Mouse (Mus musculus): Measurements from ENCODE around the gene Cpeb3. TPM values are rescaled to one million over a fixed set of nuclear protein-coding genes. Genes with fewer than 3 reads are reported as not detected.
"Not testable (repeated sequence)": the region's sequence is repeated elsewhere in the genome, so short reads cannot be mapped to it uniquely, and the experiment has no call there.

Cpeb3 gene
- total RNA-seq (2021) = 10 to 100 TPM; 73.2 to 80.7 TPM

- peak in 1 of 2 experiments; percentile 9 for DNase-seq
These were observed at the start of gene Cpeb3 for GRCm38 (mm10) chr19:37208176-37208755. TSS of gene Cpeb3 (minus strand) at chr19:37208601.

DNA sequence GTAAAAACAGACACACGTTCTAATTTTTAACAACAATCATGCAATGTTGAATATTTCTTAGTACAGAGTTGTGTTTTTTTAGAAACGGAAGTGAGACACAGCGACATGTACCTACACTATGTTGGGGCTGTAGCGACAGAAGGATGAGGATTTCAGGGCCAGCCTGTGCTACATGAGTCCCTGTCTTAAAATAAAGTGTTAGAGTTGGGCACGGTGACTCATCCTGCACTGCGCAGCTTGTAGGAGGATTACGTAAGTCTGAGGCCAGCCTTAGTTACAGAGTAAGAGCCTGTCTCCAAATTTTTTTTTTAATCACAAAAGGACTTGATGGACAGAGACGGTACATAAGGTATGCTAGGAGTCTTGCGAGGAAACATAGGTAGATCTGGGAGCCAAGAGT lies 46.9 kb upstream of the Cpeb3 start:
- peak in 1 of 2 experiments; percentile 37 for DNase-seq

GRCm38 (mm10) chr19:37252104-37252503 lies 43.7 kb upstream of the Cpeb3 start:
- no peak for DNase-seq

- no peak for DNase-seq
These were observed 39.8 kb upstream of the Cpeb3 start for GRCm38 (mm10) chr19:37248199-37248598.

DNA sequence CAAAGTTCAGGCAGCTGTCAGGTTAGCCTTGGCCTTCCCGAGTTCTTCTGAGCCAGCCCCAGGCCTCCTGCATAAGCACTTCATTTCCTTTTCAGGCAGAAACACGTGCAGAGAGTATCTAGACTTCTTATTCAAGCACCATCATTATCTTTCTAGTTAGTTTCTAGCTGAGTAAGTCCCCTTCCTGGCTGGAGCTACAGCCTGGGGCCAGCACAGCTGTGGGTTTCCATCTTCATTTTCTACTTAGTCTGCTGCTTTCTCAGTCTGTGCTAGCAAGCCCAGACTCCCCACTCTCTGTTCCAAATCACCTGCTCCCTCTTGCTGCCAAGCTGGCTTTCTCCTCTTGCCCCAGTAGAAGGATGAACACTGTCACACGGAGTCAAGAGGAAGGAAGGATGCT lies 38.5 kb upstream of the Cpeb3 start:
- no peak for DNase-seq

- no peak for DNase-seq
These were observed 34.3 kb upstream of the Cpeb3 start for GRCm38 (mm10) chr19:37242707-37243106.

DNA sequence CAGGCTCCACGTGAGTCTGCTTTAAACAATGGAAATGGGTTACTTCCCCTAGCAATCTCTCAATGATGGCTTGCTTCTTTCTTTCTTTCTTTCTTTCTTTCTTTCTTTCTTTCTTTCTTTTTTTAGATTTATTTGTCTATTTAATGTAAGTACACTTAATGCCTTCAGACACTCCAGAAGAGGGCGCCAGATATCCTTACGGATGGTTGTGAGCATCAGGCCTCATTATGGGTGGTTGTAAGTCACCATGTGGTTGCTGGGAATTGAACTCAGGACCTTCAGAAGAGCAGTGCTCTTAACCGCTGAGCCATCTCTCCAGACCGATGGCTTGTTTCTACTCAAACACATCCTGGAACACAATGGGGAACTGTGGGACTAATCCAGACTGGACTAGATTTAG lies 32.8 kb upstream of the Cpeb3 start:
- DNase-seq = no peak

GRCm38 (mm10) chr19:37239096-37239495 lies 30.7 kb upstream of the Cpeb3 start:
- no peak for DNase-seq

DNA sequence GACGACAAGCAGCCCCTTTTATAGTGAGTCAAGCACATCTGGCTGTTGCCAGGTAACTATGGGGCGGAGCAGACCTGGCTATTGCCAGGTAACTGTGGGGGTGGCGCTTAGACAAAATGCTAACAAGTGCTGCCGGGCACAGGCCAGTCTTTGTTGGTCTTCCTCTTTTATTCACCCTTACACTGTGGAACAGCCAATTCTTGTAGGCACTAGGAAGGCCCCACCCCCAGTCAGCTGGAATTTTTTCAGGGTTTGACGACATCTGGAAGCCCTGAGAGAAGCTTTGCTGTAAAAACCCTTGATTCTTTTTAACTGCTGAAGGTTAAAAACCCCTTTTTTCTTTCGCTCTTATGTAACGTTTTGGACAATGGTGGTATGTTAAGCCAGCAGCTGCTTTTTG lies 30.2 kb upstream of the Cpeb3 start:
- no peak for DNase-seq

GRCm38 (mm10) chr19:37237712-37238437 lies 29.5 kb upstream of the Cpeb3 start:
- no peak for DNase-seq

DNA sequence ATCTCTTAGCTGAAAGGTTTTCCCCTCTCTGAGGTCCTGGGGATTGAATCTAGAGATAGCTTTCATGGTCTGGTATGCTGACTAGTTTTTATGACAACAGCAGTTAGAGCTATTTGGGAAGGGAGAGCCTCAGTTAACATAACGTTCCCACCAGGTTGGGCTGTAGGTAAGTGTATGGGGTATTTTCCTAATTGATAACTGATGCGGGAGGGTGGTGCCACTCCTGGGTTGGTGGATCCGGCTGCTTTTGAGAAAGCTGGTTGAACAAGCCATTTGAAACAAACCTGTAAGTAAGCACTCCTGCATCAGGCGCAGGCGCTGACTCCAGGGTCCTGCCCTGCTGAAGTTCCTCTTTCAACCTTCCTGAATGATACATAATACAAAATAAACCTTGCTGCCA lies 28.9 kb upstream of the Cpeb3 start:
- DNase-seq = no peak

DNA sequence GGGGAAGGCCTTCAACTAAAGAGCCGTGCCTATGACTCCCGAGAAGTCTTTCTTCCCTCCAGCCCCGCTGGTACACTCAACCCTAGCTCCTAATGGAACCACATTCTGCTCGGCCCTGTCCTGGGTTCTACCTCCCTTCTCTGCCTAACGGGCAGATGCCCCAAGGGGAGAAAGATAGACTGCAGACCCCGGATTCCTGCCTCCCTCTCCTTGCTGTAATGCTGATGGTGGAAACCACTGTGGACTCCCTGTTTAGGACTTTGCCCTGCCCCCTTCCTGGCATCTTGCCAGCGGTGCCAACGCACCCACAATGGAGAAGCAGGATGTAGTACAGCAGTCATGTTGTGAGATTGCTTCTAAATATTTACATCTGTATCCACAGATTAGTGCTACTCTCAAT lies 27.4 kb upstream of the Cpeb3 start:
- DNase-seq = no peak

- no peak for DNase-seq
These were observed 25.4 kb upstream of the Cpeb3 start for GRCm38 (mm10) chr19:37233561-37234539.

DNA sequence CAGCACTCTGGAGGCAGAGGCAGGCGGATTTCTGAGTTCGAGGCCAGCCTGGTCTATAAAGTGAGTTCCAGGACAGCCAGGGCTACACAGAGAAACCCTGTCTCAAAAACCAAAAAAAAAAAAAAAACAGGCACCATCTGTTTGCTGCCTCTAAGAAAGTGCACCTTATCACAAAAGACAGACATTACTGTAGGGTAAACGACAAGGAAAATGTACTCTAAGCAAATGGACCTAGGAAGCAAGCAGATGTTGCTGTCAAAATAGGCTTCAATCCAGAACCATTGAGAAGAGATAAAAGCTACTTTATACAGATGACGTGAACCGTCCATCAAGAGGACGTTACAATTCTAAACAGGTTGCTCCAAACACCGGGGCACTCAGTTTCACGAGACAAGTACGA lies 24.2 kb upstream of the Cpeb3 start:
- DNase-seq = not testable (repeated sequence)

DNA sequence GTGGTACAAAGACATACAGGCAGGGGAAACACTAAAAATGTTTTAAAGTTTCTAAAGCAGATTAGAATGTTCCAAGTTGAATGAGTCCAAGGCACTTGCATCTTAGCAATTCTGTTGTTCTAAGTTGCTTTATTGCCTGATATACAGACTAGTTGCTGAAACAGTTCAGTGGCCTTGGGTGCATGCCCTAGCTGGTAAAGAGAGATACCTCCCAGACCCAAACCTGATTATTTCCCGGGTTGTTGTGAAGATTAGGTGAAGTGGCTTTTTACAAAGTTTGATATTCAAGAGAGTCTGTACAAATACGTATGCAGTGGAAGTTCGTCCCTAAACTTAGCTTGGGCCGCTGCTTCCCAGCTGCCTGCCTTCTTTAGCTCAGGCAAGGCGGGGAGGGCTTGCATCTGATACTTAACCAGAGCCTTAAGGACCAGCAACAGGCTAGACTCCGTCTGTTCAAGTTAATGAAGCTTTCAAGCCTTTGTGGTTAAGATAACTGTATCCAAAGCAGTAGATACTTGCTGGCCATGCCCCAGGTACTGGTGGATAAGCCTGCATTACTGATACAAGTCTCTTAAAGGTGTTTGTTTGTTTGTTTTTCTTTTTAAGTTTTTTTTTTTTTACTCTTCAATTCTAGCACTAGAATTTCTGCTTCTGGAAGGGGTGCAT lies 16.9 kb upstream of the Cpeb3 start:
- no peak for DNase-seq

DNA sequence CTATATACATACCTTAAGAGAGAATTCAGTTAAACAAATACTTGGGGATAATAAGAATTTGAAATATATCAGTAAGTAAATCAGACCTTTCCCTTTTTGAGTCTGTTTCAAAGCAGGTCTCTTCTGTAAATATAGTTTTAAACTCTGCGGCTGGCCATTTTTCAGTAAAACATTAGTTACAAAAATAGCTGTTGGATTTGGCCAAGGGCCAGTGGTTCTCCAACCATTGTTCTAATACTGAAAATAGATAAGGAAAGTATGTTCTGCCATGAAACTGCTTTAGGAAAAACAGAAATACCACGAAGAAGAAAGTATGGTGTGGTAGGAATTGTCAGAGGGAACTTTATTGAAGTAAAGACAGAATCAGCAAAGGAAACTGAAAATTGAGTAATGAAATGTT lies 6.3 kb upstream of the Cpeb3 start:
- DNase-seq = no peak

DNA sequence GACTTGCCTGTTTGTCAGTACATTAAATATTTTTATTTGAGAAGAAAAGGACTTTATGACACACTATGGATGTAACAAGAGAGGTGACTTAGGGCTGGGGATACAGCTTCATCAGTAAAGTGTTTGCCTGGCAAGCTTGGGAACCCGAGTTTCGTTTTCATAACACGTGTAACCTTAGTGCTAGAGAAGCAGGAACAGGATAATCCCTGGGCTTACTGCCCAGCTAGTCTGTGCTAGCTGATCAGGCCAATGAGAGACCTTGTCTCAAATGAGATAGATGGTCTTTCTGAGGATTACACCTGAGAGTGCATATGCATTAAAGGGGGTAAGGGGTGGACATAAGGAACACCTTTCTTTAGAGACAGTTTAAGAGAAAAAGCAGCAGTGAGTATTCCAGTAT lies 3.0 kb upstream of the Cpeb3 start:
- no peak for DNase-seq

DNA sequence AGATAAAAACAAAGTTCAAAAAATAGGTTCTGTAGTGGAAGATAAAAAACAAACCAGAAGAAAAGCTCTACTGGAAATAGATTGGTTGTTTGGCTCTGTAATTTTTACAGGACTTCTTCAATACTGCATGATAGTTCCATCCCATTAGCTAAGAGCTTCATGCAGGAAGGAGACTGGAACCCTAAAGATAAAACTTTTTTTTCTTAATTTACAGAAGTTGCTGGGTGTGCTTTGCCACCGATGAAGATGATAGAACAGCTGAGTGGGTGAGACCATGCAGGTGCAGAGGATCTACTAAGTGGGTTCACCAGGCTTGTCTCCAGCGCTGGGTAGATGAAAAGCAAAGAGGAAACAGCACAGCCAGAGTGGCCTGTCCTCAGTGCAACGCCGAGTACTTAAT lies 2.1 kb upstream of the Cpeb3 start:
- no peak for DNase-seq

- DNase-seq = no peak
These were observed 1.2 kb upstream of the Cpeb3 start for GRCm38 (mm10) chr19:37209467-37210128.

- no peak for DNase-seq
These were observed 585 bp upstream of the Cpeb3 start for GRCm38 (mm10) chr19:37208986-37209385.

- DNase-seq = peak; percentile 88 to 90
These were observed 862 bp downstream of the Cpeb3 start, which contains the start of gene March5 for GRCm38 (mm10) chr19:37207303-37208175. TSS of gene March5 (plus strand) at chr19:37207543.

Measured in layer of hippocampus, postnatal 36 days (tissue).